Mouse (Mus musculus) G1E-ER4 (cell line): Measurements from ENCODE around the gene Olfr199. TPM values are rescaled to one million over a fixed set of nuclear protein-coding genes. Genes with fewer than 3 reads are reported as not detected.
"Not testable (repeated sequence)": the region's sequence is repeated elsewhere in the genome, so short reads cannot be mapped to it uniquely, and the experiment has no call there.

ENCODE experiments used
- GATA1 ChIP-seq: IDR thresholded peaks from one replicate; pipeline ENCODE4 v1.8.0; 2012; ENCODE audit warnings: low read length, inconsistent platforms
- polyA plus RNA-seq: library from polyadenylated mRNA; stranded (reverse); fragments of >175 nt; gene quantifications from 2 replicates; pipeline ENCODE4 v1.2.3, GENCODE M21; 2012

Olfr199 gene
- polyA plus RNA-seq: not detected in 2 replicates

- TF ChIP-seq GATA1: not testable (repeated sequence)
Measured at GRCm38 (mm10) chr16:59219667-59220066, at the start of gene Olfr199. Gene Olfr199, minus strand, starts transcription at chr16:59219767.

GRCm38 (mm10) chr16:59269097-59269496 is 49.5 kb upstream of the Olfr199 start:
- peak; percentile 46 for TF ChIP-seq GATA1

- no peak for TF ChIP-seq GATA1
Measured at GRCm38 (mm10) chr16:59249684-59250083, 30.1 kb upstream of the Olfr199 start.

- not testable (repeated sequence) for TF ChIP-seq GATA1
Measured at GRCm38 (mm10) chr16:59203433-59203832, 16.1 kb downstream of the Olfr199 start, which contains the start of gene Olfr198. Gene Olfr198, minus strand, starts transcription at chr16:59203533.

GRCm38 (mm10) chr16:59170354-59170753 is 49.2 kb downstream of the Olfr199 start, which contains the start of gene Olfr196:
Gene Olfr196, minus strand, starts transcription at chr16:59170454.
- TF ChIP-seq GATA1: no peak

Other genes starting within 250 kb of the Olfr199 start
- gene Olfr183, start 224.4 kb downstream of the Olfr199 start, polyA plus RNA-seq: 0.08 TPM in 1 of 2 replicates, not detected in the other
- gene Olfr186, start 189.5 kb downstream of the Olfr199 start, polyA plus RNA-seq: not detected in 2 replicates
- gene Olfr187, start 180.0 kb downstream of the Olfr199 start, polyA plus RNA-seq: not detected in 2 replicates
- gene Olfr190, start 141.8 kb downstream of the Olfr199 start, polyA plus RNA-seq: not detected in 2 replicates
- gene Olfr191, start 129.9 kb downstream of the Olfr199 start, polyA plus RNA-seq: not detected in 2 replicates
- gene Olfr193, start 107.9 kb downstream of the Olfr199 start, polyA plus RNA-seq: not detected in 2 replicates
- not detected in 2 replicates for gene Olfr194, start 98.7 kb downstream of the Olfr199 start, polyA plus RNA-seq
- not detected in 2 replicates for gene Olfr195, start 72.7 kb downstream of the Olfr199 start, polyA plus RNA-seq
- gene Olfr196, start 49.3 kb downstream of the Olfr199 start, polyA plus RNA-seq: not detected in 2 replicates
- gene Olfr198, start 16.2 kb downstream of the Olfr199 start, polyA plus RNA-seq: not detected in 2 replicates
- gene Olfr201, start 52.9 kb upstream of the Olfr199 start, polyA plus RNA-seq: not detected in 2 replicates
- gene Olfr202, start 67.0 kb upstream of the Olfr199 start, polyA plus RNA-seq: not detected in 2 replicates
- not detected in 2 replicates for gene Olfr203, start 79.1 kb upstream of the Olfr199 start, polyA plus RNA-seq
- gene Olfr204, start 98.5 kb upstream of the Olfr199 start, polyA plus RNA-seq: not detected in 2 replicates
- not detected in 2 replicates for gene Olfr205, start 111.4 kb upstream of the Olfr199 start, polyA plus RNA-seq
- not detected in 2 replicates for gene Olfr206, start 129.5 kb upstream of the Olfr199 start, polyA plus RNA-seq
- not detected in 2 replicates for gene Olfr209, start 144.2 kb upstream of the Olfr199 start, polyA plus RNA-seq
- not detected in 2 replicates for gene Gabrr3, start 187.6 kb upstream of the Olfr199 start, polyA plus RNA-seq